Mouse (Mus musculus) ES-Bruce4 (cell line): ENCODE results near the gene Synm.

ENCODE experiments used
- EP300 ChIP-seq: IDR thresholded peaks from 2 replicates; pipeline ENCODE4 v1.6.1; 2011; ENCODE audit warnings: low read depth, low read length; ENCODE audit not compliant: insufficient read depth
- POLR2A ChIP-seq: IDR thresholded peaks from one replicate; pipeline ENCODE4 v1.8.1; 2011; ENCODE audit warnings: low read length; ENCODE audit not compliant: insufficient read depth

- TF ChIP-seq EP300 (no peak), POLR2A (no peak)
Measured at GRCm38 (mm10) chr7:67791256-67791655, 31.7 kb upstream of the Synm start.
